Mouse (Mus musculus) C2C12 (cell line): ENCODE data around the gene Dync1i1. TPM values are rescaled to one million over a fixed set of nuclear protein-coding genes. Genes with fewer than 3 reads are reported as not detected.

ENCODE experiments used
- H3K27me3 ChIP-seq: one replicate; pipeline ENCODE4 v1.6.1; 2011; ENCODE audit not compliant: control insufficient read depth, insufficient read depth, insufficient read length
- H3K36me3 ChIP-seq: one replicate; pipeline ENCODE4 v1.6.1; 2011; ENCODE audit not compliant: control insufficient read depth, insufficient read depth
- H3K4me3 ChIP-seq: one replicate; pipeline ENCODE4 v1.5.1; 2011; ENCODE audit warnings: mild to moderate bottlenecking, control low read depth; ENCODE audit not compliant: poor library complexity, insufficient read depth, severe bottlenecking
- H3K79me2 ChIP-seq: one replicate; pipeline ENCODE4 v1.6.1; 2011; ENCODE audit not compliant: control insufficient read depth, insufficient read depth
- H3K79me3 ChIP-seq: one replicate; pipeline ENCODE4 v1.6.1; 2011; ENCODE audit warnings: low read depth, control low read depth
- H3ac ChIP-seq: one replicate; pipeline ENCODE3; 2011; ENCODE audit warnings: low read depth; ENCODE audit not compliant: control insufficient read depth, insufficient read length
- CEBPB ChIP-seq: IDR thresholded peaks from one replicate; pipeline ENCODE4 v1.6.1; 2011; ENCODE audit warnings: low read depth, mild to moderate bottlenecking, control low read depth, moderate library complexity
- CTCF ChIP-seq: IDR thresholded peaks from one replicate; pipeline ENCODE4 v1.5.1; 2011; ENCODE audit not compliant: control insufficient read depth, insufficient read depth, insufficient read length
- FOSL1 ChIP-seq: IDR thresholded peaks from one replicate; pipeline ENCODE4 v1.8.0; 2011; ENCODE audit warnings: mild to moderate bottlenecking, low read length; ENCODE audit not compliant: poor library complexity, insufficient read depth, severe bottlenecking
- MAX ChIP-seq: IDR thresholded peaks from one replicate; pipeline ENCODE4 v1.6.1; 2011; ENCODE audit warnings: mild to moderate bottlenecking, control low read depth
- MYOD1 ChIP-seq: IDR thresholded peaks from one replicate; pipeline ENCODE4 v1.6.1; 2011; ENCODE audit warnings: low read depth; ENCODE audit not compliant: control insufficient read depth, insufficient read length
- MYOG ChIP-seq: IDR thresholded peaks from one replicate; pipeline ENCODE4 v1.6.1; 2011; ENCODE audit not compliant: control insufficient read depth, insufficient read length; ENCODE audit errors: extremely low read depth
- USF1 ChIP-seq: IDR thresholded peaks from one replicate; pipeline ENCODE4 v1.6.1; 2011; ENCODE audit warnings: low read depth, mild to moderate bottlenecking, control low read depth, moderate library complexity
- polyA plus RNA-seq: library from polyadenylated mRNA; unstranded; fragments of >200 nt; fragmentation: generic; extraction: Trizol; gene quantifications from one replicate; pipeline ENCODE4 v1.2.1, GENCODE M21; 2012; ENCODE audit warnings: missing spikeins

Gene Dync1i1
- polyA plus RNA-seq, 1 experiment: 0.26 TPM

- Histone ChIP-seq H3K79me3 (no peaks in the 10 kb centered on the region), H3ac (no peak overlapping the region), H3K79me2 (no peaks in the 10 kb centered on the region), H3K36me3 (no peaks in the 10 kb centered on the region), H3K27me3 (no peaks in the 10 kb centered on the region), H3K4me3 (no peak overlapping the region)
- no peak for TF ChIP-seq CTCF
- TF ChIP-seq FOSL1: no peak
- no peak for TF ChIP-seq MYOD1
- no peak for TF ChIP-seq USF1
- TF ChIP-seq MYOG: no peak
- no peak for TF ChIP-seq MAX
Measured at GRCm38 (mm10) chr6:5783830-5784229, 58.4 kb downstream of the Dync1i1 start.

- Histone ChIP-seq H3K27me3 (no peaks in the 10 kb centered on the region), H3ac (no peak overlapping the region), H3K36me3 (no peaks in the 10 kb centered on the region), H3K4me3 (no peak overlapping the region), H3K79me3 (no peaks in the 10 kb centered on the region), H3K79me2 (no peaks in the 10 kb centered on the region)
- TF ChIP-seq MAX (no peak), MYOG (no peak), MYOD1 (no peak), CTCF (no peak)
Measured at GRCm38 (mm10) chr6:5790607-5791006, 65.2 kb downstream of the Dync1i1 start.

GRCm38 (mm10) chr6:5794106-5794753 is 68.8 kb downstream of the Dync1i1 start:
- Histone ChIP-seq H3K4me3 (no peak overlapping the region), H3K79me3 (no peaks in the 10 kb centered on the region), H3K27me3 (no peaks in the 10 kb centered on the region), H3K36me3 (no peaks in the 10 kb centered on the region), H3ac (no peak overlapping the region), H3K79me2 (no peaks in the 10 kb centered on the region)
- TF ChIP-seq MAX: no peak
- TF ChIP-seq FOSL1: no peak
- no peak for TF ChIP-seq CTCF
- TF ChIP-seq USF1: no peak
- no peak for TF ChIP-seq CEBPB
- no peak for TF ChIP-seq MYOG
- no peak for TF ChIP-seq MYOD1

- H3K27me3 ChIP-seq: no peaks in the 10 kb centered on the region
- no peak overlapping the region for H3K4me3 ChIP-seq
- no peaks in the 10 kb centered on the region for H3K36me3 ChIP-seq
- H3ac ChIP-seq: no peak overlapping the region
- TF ChIP-seq CEBPB (no peak), MYOD1 (no peak), USF1 (no peak), MYOG (no peak), FOSL1 (no peak), CTCF (no peak), MAX (no peak)
- no peaks in the 10 kb centered on the region for H3K79me3 ChIP-seq
- H3K79me2 ChIP-seq: no peaks in the 10 kb centered on the region
Measured at GRCm38 (mm10) chr6:5795314-5795713, 69.9 kb downstream of the Dync1i1 start.

- no peak overlapping the region for H3ac ChIP-seq
Measured at GRCm38 (mm10) chr6:5802124-5802839, 76.8 kb downstream of the Dync1i1 start.

More at GRCm38 (mm10) chr6:5802124-5802839, 76.8 kb downstream of the Dync1i1 start:
- H3K79me2 ChIP-seq: no peaks in the 10 kb centered on the region
- no peaks in the 10 kb centered on the region for H3K79me3 ChIP-seq
- TF ChIP-seq CTCF (no peak), MAX (no peak), USF1 (no peak), CEBPB (no peak), FOSL1 (no peak), MYOD1 (no peak), MYOG (no peak)
- H3K27me3 ChIP-seq: no peaks in the 10 kb centered on the region
- H3K36me3 ChIP-seq: no peaks in the 10 kb centered on the region
- H3K4me3 ChIP-seq: no peak overlapping the region
